Mouse (Mus musculus) heart, embryonic 12.5 days (tissue): ENCODE results near the gene Prr19. TPM values are rescaled to one million over a fixed set of nuclear protein-coding genes. Genes with fewer than 3 reads are reported as not detected.
A peak's percentile ranks its signal among the peaks of the same experiment; 100 is the strongest.

Experiments
- ATAC-seq: fragments of 200-750 bp; cut with Nextera tagmentation; 2 replicates; pipeline ENCODE4 v1.8.0; 2017; ENCODE audit warnings: moderate TSS enrichment, moderate library complexity; ENCODE audit not compliant: insufficient number of reproducible peaks, low FRiP score
- H3K27ac ChIP-seq: fragments of 300-500 bp; sonication (generic); 2 replicates; pipeline ENCODE4 v1.5.1; 2016; ENCODE audit warnings: mild to moderate bottlenecking, moderate library complexity; ENCODE audit not compliant: poor library complexity, severe bottlenecking
- H3K27me3 ChIP-seq: fragments of 300-500 bp; sonication (generic); replicated peaks from 2 replicates; pipeline ENCODE4 v1.6.1; 2016; ENCODE audit warnings: mild to moderate bottlenecking, moderate library complexity
- H3K36me3 ChIP-seq: fragments of 300-500 bp; sonication (generic); 2 replicates; pipeline ENCODE4 v1.6.1; 2016; ENCODE audit warnings: mild to moderate bottlenecking, moderate library complexity
- H3K4me1 ChIP-seq: fragments of 300-500 bp; sonication (generic); replicated peaks from 2 replicates; pipeline ENCODE4 v1.6.1; 2016; ENCODE audit warnings: mild to moderate bottlenecking
- H3K4me2 ChIP-seq: fragments of 300-500 bp; sonication (generic); 2 replicates; pipeline ENCODE4 v1.6.1; 2016; ENCODE audit warnings: mild to moderate bottlenecking, moderate library complexity
- H3K4me3 ChIP-seq: fragments of 300-500 bp; sonication (generic); 2 replicates; pipeline ENCODE4 v1.5.1; 2016; ENCODE audit warnings: mild to moderate bottlenecking
- H3K9ac ChIP-seq: fragments of 300-500 bp; sonication (generic); 2 replicates; pipeline ENCODE4 v1.6.1; 2016; ENCODE audit warnings: mild to moderate bottlenecking, moderate library complexity
- H3K9me3 ChIP-seq: fragments of 300-500 bp; sonication (generic); replicated peaks from 2 replicates; pipeline ENCODE4 v1.6.1; 2016; ENCODE audit warnings: mild to moderate bottlenecking, moderate library complexity
- WGBS: fragments of 180-500 bp; shearing (Covaris S2); methylation state at CpG from one replicate; pipeline ENCODE4 v1.1.7; 2016; 5-methylcytosine and 5-hydroxymethylcytosine counted together
- polyA plus RNA-seq: library from polyadenylated mRNA; unstranded; fragments of >200 nt; fragmentation: Nextera tagmentation; extraction: Ambion mirVana; gene quantifications from 2 replicates; pipeline ENCODE4 v1.2.1, GENCODE M21; 2016

Prr19 gene
- polyA plus RNA-seq, 1 experiment from 2014 or later = not detected

- 63% methylated on average over 5 of the region's 5 CpGs for WGBS
- H3K9me3 ChIP-seq = peaks cover under 1% of the 10 kb centered on the region; the same call in 1 of the 2 replicates
- no peaks in the 10 kb centered on the region for H3K27me3 ChIP-seq
- peak overlapping the region; percentile 96 for H3K9ac ChIP-seq
- peak overlapping the region; percentile 86 for H3K4me2 ChIP-seq
- peaks cover 41% of the 10 kb centered on the region for H3K4me1 ChIP-seq
- no peak overlapping the region for H3K27ac ChIP-seq
- no peak overlapping the region for H3K4me3 ChIP-seq
- peaks cover 51% of the 10 kb centered on the region for H3K36me3 ChIP-seq
- no peak for ATAC-seq
Measured at GRCm38 (mm10) chr7:25284766-25285165, 16.4 kb upstream of the Prr19 start.

DNA sequence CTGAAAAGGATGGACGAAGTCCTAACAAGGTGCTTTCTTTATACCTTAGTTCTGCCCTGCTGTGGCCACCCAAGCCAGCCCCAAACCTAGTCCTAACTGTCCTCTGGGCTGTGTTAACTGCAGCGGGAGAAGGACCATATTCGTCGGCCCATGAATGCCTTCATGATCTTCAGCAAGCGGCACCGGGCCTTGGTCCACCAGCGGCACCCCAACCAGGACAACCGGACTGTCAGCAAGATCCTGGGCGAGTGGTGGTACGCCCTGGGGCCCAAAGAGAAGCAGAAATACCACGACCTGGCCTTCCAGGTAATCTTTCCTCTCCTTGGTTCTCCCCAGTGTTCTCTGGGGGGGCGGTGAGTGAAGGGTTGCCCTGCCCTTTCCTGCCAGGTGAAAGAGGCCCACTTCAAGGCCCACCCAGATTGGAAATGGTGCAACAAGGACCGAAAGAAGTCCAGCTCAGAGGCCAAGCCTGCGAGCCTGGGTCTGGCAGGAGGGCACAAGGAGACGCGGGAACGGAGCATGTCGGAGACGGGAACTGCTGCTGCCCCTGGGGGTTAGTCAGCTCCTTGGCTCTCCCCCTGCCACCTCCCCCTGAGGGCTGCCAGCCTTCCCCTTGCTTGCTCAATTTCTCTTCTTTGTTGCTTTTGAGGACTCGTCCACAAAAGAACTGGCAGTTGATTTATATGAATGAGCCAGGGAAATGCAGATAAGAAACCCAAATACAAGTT, 15.5 kb upstream of the Prr19 start:
- Histone ChIP-seq H3K36me3 (peaks cover 60% of the 10 kb centered on the region), H3K27me3 (no peaks in the 10 kb centered on the region), H3K4me1 (peaks cover 35% of the 10 kb centered on the region), H3K4me3 (no peak overlapping the region), H3K27ac (no peak overlapping the region), H3K9ac (no peak overlapping the region), H3K9me3 (peaks cover 3% of the 10 kb centered on the region; the same call in 1 of the 2 replicates), H3K4me2 (no peak overlapping the region)
- 91% methylated on average over 20 of the region's 20 CpGs for WGBS
- ATAC-seq = no peak

- WGBS = 85% methylated on average over 8 of the region's 8 CpGs
- H3K27ac ChIP-seq = no peak overlapping the region
- H3K36me3 ChIP-seq = peaks cover 74% of the 10 kb centered on the region
- no peak overlapping the region for H3K4me2 ChIP-seq
- H3K27me3 ChIP-seq = no peaks in the 10 kb centered on the region
- H3K4me3 ChIP-seq = no peak overlapping the region
- peaks cover 3% of the 10 kb centered on the region; the same call in 1 of the 2 replicates for H3K9me3 ChIP-seq
- no peak for ATAC-seq
- H3K9ac ChIP-seq = no peak overlapping the region
- H3K4me1 ChIP-seq = peaks cover 32% of the 10 kb centered on the region
Measured at GRCm38 (mm10) chr7:25286989-25287388, 14.2 kb upstream of the Prr19 start.

- Histone ChIP-seq H3K27ac (no peak overlapping the region), H3K4me2 (no peak overlapping the region), H3K27me3 (no peaks in the 10 kb centered on the region), H3K9me3 (peaks cover 3% of the 10 kb centered on the region; the same call in 1 of the 2 replicates), H3K4me3 (no peak overlapping the region), H3K36me3 (peaks cover 84% of the 10 kb centered on the region), H3K4me1 (peaks cover 37% of the 10 kb centered on the region), H3K9ac (no peak overlapping the region)
- 94% methylated on average over 12 of the region's 12 CpGs for WGBS
- ATAC-seq = no peak
Measured at GRCm38 (mm10) chr7:25288011-25288410, 13.2 kb upstream of the Prr19 start.

- Histone ChIP-seq H3K36me3 (peaks cover 91% of the 10 kb centered on the region), H3K4me1 (peaks cover 37% of the 10 kb centered on the region), H3K27ac (no peak overlapping the region), H3K9me3 (peaks cover 3% of the 10 kb centered on the region; the same call in 1 of the 2 replicates), H3K4me2 (no peak overlapping the region), H3K27me3 (no peaks in the 10 kb centered on the region), H3K4me3 (no peak overlapping the region), H3K9ac (no peak overlapping the region)
- WGBS = 88% methylated on average over 3 of the region's 3 CpGs
- ATAC-seq = no peak
Measured at GRCm38 (mm10) chr7:25288721-25289120, 12.5 kb upstream of the Prr19 start.

- Histone ChIP-seq H3K9ac (no peak overlapping the region), H3K4me3 (no peak overlapping the region), H3K4me1 (peaks cover 29% of the 10 kb centered on the region), H3K36me3 (peaks cover 100% of the 10 kb centered on the region), H3K27ac (no peak overlapping the region), H3K27me3 (no peaks in the 10 kb centered on the region), H3K4me2 (no peak overlapping the region), H3K9me3 (peaks cover 3% of the 10 kb centered on the region; the same call in 1 of the 2 replicates)
- 96% methylated on average over 3 of the region's 3 CpGs for WGBS
- ATAC-seq = no peak
Measured at GRCm38 (mm10) chr7:25289925-25290324, 11.3 kb upstream of the Prr19 start.

- Histone ChIP-seq H3K27ac (0 out of 2 replicates have a peak overlapping the region, but pooled peaks have one; percentile 8), H3K4me1 (peaks cover 27% of the 10 kb centered on the region), H3K4me2 (no peak overlapping the region), H3K36me3 (peaks cover 100% of the 10 kb centered on the region), H3K9ac (no peak overlapping the region), H3K9me3 (peaks cover 3% of the 10 kb centered on the region; the same call in 1 of the 2 replicates), H3K4me3 (no peak overlapping the region), H3K27me3 (no peaks in the 10 kb centered on the region)
- ATAC-seq = no peak
- WGBS = 96% methylated on average over 1 of the region's 1 CpGs
Measured at GRCm38 (mm10) chr7:25290463-25290862, 10.7 kb upstream of the Prr19 start.

- H3K27ac ChIP-seq = 0 out of 2 replicates have a peak overlapping the region, but pooled peaks have one; percentile 8
- H3K9ac ChIP-seq = no peak overlapping the region
- no peaks in the 10 kb centered on the region for H3K27me3 ChIP-seq
- H3K4me3 ChIP-seq = no peak overlapping the region
- H3K36me3 ChIP-seq = peaks cover 100% of the 10 kb centered on the region
- H3K4me2 ChIP-seq = no peak overlapping the region
- H3K9me3 ChIP-seq = peaks cover 3% of the 10 kb centered on the region; the same call in 1 of the 2 replicates
- 89% methylated on average over 2 of the region's 2 CpGs for WGBS
- peaks cover 27% of the 10 kb centered on the region for H3K4me1 ChIP-seq
- 0 out of 2 replicates have a peak, but pooled peaks have one; percentile 7 for ATAC-seq
Measured at GRCm38 (mm10) chr7:25290911-25291310, 10.3 kb upstream of the Prr19 start.

- peaks cover 91% of the 10 kb centered on the region for H3K36me3 ChIP-seq
- H3K27me3 ChIP-seq = no peaks in the 10 kb centered on the region
- peaks cover 39% of the 10 kb centered on the region for H3K4me1 ChIP-seq
- no peak overlapping the region for H3K9ac ChIP-seq
- 70% methylated on average over 7 of the region's 7 CpGs for WGBS
- ATAC-seq = no peak
- peaks cover 3% of the 10 kb centered on the region; the same call in 1 of the 2 replicates for H3K9me3 ChIP-seq
- 0 out of 2 replicates have a peak overlapping the region, but pooled peaks have one; percentile 22 for H3K27ac ChIP-seq
- no peak overlapping the region for H3K4me3 ChIP-seq
- no peak overlapping the region for H3K4me2 ChIP-seq
Measured at GRCm38 (mm10) chr7:25292107-25292506, 9.1 kb upstream of the Prr19 start.

DNA sequence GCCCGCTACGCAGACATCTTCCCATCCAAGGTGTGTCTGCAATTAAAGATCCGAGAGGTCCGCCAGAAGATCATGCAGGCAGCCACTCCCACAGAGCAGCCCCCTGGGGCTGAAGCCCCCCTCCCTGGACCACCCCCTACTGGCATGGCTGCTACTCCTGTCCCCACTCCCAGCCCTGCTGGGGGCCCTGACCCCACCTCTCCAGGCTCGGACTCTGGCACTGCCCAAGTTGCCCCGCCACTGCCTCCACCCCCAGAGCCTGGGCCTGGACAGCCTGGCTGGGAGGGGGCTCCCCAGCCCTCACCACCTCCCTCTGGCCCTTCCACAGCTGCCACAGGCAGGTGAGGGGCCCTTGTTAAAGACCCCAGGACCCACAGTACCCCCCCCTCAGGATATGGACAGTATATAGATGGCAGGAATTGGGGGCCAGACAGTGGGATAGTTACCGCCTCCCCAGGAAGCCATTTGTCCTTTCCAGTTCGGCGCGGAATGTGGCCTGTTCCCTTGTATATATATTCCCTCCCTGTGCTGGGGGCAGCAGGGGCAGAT, 7.9 kb upstream of the Prr19 start:
- 65% methylated on average over 10 of the region's 10 CpGs for WGBS
- Histone ChIP-seq H3K27ac (peak overlapping the region; percentile 24), H3K27me3 (no peaks in the 10 kb centered on the region), H3K9me3 (peaks cover 3% of the 10 kb centered on the region; the same call in 1 of the 2 replicates), H3K9ac (0 out of 2 replicates have a peak overlapping the region, but pooled peaks have one; percentile 41), H3K4me3 (no peak overlapping the region), H3K4me1 (peaks cover 43% of the 10 kb centered on the region), H3K4me2 (no peak overlapping the region), H3K36me3 (peaks cover 79% of the 10 kb centered on the region)
- no peak for ATAC-seq

GRCm38 (mm10) chr7:25294495-25294894, 6.7 kb upstream of the Prr19 start:
- H3K4me2 ChIP-seq = no peak overlapping the region
- H3K36me3 ChIP-seq = peaks cover 67% of the 10 kb centered on the region
- no peak overlapping the region for H3K9ac ChIP-seq
- H3K27me3 ChIP-seq = no peaks in the 10 kb centered on the region
- 85% methylated on average over 4 of the region's 4 CpGs for WGBS
- H3K9me3 ChIP-seq = peaks cover 3% of the 10 kb centered on the region; the same call in 1 of the 2 replicates
- H3K27ac ChIP-seq = peak overlapping the region; percentile 36; the same call in 1 of the 2 replicates
- peaks cover 47% of the 10 kb centered on the region for H3K4me1 ChIP-seq
- no peak overlapping the region for H3K4me3 ChIP-seq
- ATAC-seq = no peak
